Mouse (Mus musculus): ENCODE results near the gene Ap2a2. TPM values are rescaled to one million over a fixed set of nuclear protein-coding genes. Genes with fewer than 3 reads are reported as not detected.

The Ap2a2 gene
- 22.2 TPM for polyA plus RNA-seq (2014; fragmentation: Illumina TruSeq; extraction: RNeasy Lipid Tissue Mini Kit (QIAGEN cat#74804); ENCODE audit: low read depth, low replicate concordance)

GRCm38 (mm10) chr7:141561682-141562391 is at the start of gene Ap2a2:
Gene Ap2a2 (plus strand): TSS chr7:141562173.

GRCm38 (mm10) chr7:141539556-141540311 is 22.2 kb upstream of the Ap2a2 start, which contains the start of gene Chid1:
Gene Chid1 (minus strand): TSS chr7:141539857.

Other genes with a start within 250 kb of the Ap2a2 start
- gene Deaf1, start 234.5 kb upstream of the Ap2a2 start, polyA plus RNA-seq (2014; fragmentation: Illumina TruSeq; extraction: RNeasy Lipid Tissue Mini Kit (QIAGEN cat#74804); ENCODE audit: low read depth, low replicate concordance), result 1.2 TPM
- 15.0 TPM for gene Tmem80, start 234.4 kb upstream of the Ap2a2 start, polyA plus RNA-seq (2014; fragmentation: Illumina TruSeq; extraction: RNeasy Lipid Tissue Mini Kit (QIAGEN cat#74804); ENCODE audit: low read depth, low replicate concordance)
- 0.34 TPM for gene Eps8l2, start 223.3 kb upstream of the Ap2a2 start, polyA plus RNA-seq (2014; fragmentation: Illumina TruSeq; extraction: RNeasy Lipid Tissue Mini Kit (QIAGEN cat#74804); ENCODE audit: low read depth, low replicate concordance)
- gene Taldo1, start 170.0 kb upstream of the Ap2a2 start, polyA plus RNA-seq (2014; fragmentation: Illumina TruSeq; extraction: RNeasy Lipid Tissue Mini Kit (QIAGEN cat#74804); ENCODE audit: low read depth, low replicate concordance), result 1.8 TPM
- gene Gatd1, start 148.0 kb upstream of the Ap2a2 start, polyA plus RNA-seq (2014; fragmentation: Illumina TruSeq; extraction: RNeasy Lipid Tissue Mini Kit (QIAGEN cat#74804); ENCODE audit: low read depth, low replicate concordance), result 3.7 TPM
- gene Cend1, start 132.7 kb upstream of the Ap2a2 start, polyA plus RNA-seq (2014; fragmentation: Illumina TruSeq; extraction: RNeasy Lipid Tissue Mini Kit (QIAGEN cat#74804); ENCODE audit: low read depth, low replicate concordance), result 0.18 TPM
- 0.14 TPM for gene Slc25a22, start 124.3 kb upstream of the Ap2a2 start, polyA plus RNA-seq (2014; fragmentation: Illumina TruSeq; extraction: RNeasy Lipid Tissue Mini Kit (QIAGEN cat#74804); ENCODE audit: low read depth, low replicate concordance)
- 0.48 TPM for gene Pidd1, start 118.1 kb upstream of the Ap2a2 start, polyA plus RNA-seq (2014; fragmentation: Illumina TruSeq; extraction: RNeasy Lipid Tissue Mini Kit (QIAGEN cat#74804); ENCODE audit: low read depth, low replicate concordance)
- gene Rplp2, start 114.8 kb upstream of the Ap2a2 start, polyA plus RNA-seq (2014; fragmentation: Illumina TruSeq; extraction: RNeasy Lipid Tissue Mini Kit (QIAGEN cat#74804); ENCODE audit: low read depth, low replicate concordance), result 10.3 TPM
- 14.7 TPM for gene Pnpla2, start 107.0 kb upstream of the Ap2a2 start, polyA plus RNA-seq (2014; fragmentation: Illumina TruSeq; extraction: RNeasy Lipid Tissue Mini Kit (QIAGEN cat#74804); ENCODE audit: low read depth, low replicate concordance)
- not detected for gene Cracr2b, start 101.1 kb upstream of the Ap2a2 start, polyA plus RNA-seq (2014; fragmentation: Illumina TruSeq; extraction: RNeasy Lipid Tissue Mini Kit (QIAGEN cat#74804); ENCODE audit: low read depth, low replicate concordance)
- gene Cd151, start 94.8 kb upstream of the Ap2a2 start, polyA plus RNA-seq (2014; fragmentation: Illumina TruSeq; extraction: RNeasy Lipid Tissue Mini Kit (QIAGEN cat#74804); ENCODE audit: low read depth, low replicate concordance), result 17.0 TPM
- 0.87 TPM for gene Polr2l, start 87.0 kb upstream of the Ap2a2 start, polyA plus RNA-seq (2014; fragmentation: Illumina TruSeq; extraction: RNeasy Lipid Tissue Mini Kit (QIAGEN cat#74804); ENCODE audit: low read depth, low replicate concordance)
- gene Tspan4, start 86.9 kb upstream of the Ap2a2 start, polyA plus RNA-seq (2014; fragmentation: Illumina TruSeq; extraction: RNeasy Lipid Tissue Mini Kit (QIAGEN cat#74804); ENCODE audit: low read depth, low replicate concordance), result 0.49 TPM
- 12.1 TPM for gene Chid1, start 22.3 kb upstream of the Ap2a2 start, polyA plus RNA-seq (2014; fragmentation: Illumina TruSeq; extraction: RNeasy Lipid Tissue Mini Kit (QIAGEN cat#74804); ENCODE audit: low read depth, low replicate concordance)
- gene Muc6, start 93.1 kb downstream of the Ap2a2 start, polyA plus RNA-seq (2014; fragmentation: Illumina TruSeq; extraction: RNeasy Lipid Tissue Mini Kit (QIAGEN cat#74804); ENCODE audit: low read depth, low replicate concordance), result 0.18 TPM
- gene Muc2, start 128.2 kb downstream of the Ap2a2 start, polyA plus RNA-seq (2014; fragmentation: Illumina TruSeq; extraction: RNeasy Lipid Tissue Mini Kit (QIAGEN cat#74804); ENCODE audit: low read depth, low replicate concordance), result 0.17 TPM
- 0.03 TPM for gene Muc5ac, start 226.8 kb downstream of the Ap2a2 start, polyA plus RNA-seq (2014; fragmentation: Illumina TruSeq; extraction: RNeasy Lipid Tissue Mini Kit (QIAGEN cat#74804); ENCODE audit: low read depth, low replicate concordance)